Mouse (Mus musculus): ENCODE data around the gene Myl6.

GRCm38 (mm10) chr10:128458348-128458718 lies 35.6 kb downstream of the Myl6 start:
- no peak for TF ChIP-seq GATA2 (IDR thresholded peaks at IDR 0.05; ENCODE audit: borderline replicate concordance, low read depth, low read length)
- no peak for TF ChIP-seq CTCF (IDR thresholded peaks at IDR 0.05; ENCODE audit: low read depth, low read length)
- no peak for TF ChIP-seq TAL1 (conservative IDR thresholded peaks at IDR 0.05; ENCODE audit: low read depth, low read length)
- TF ChIP-seq GATA1 (IDR thresholded peaks at IDR 0.05; ENCODE audit: borderline replicate concordance, low read length): no peak
- no peak for TF ChIP-seq POLR2AphosphoS5 (IDR thresholded peaks at IDR 0.05; ENCODE audit: insufficient replicate concordance, low read depth, low read length)

Data from G1E (cell line).